Comparison of ENCODE assay signal across 9 mouse cellular contexts in the genomic region with DNA sequence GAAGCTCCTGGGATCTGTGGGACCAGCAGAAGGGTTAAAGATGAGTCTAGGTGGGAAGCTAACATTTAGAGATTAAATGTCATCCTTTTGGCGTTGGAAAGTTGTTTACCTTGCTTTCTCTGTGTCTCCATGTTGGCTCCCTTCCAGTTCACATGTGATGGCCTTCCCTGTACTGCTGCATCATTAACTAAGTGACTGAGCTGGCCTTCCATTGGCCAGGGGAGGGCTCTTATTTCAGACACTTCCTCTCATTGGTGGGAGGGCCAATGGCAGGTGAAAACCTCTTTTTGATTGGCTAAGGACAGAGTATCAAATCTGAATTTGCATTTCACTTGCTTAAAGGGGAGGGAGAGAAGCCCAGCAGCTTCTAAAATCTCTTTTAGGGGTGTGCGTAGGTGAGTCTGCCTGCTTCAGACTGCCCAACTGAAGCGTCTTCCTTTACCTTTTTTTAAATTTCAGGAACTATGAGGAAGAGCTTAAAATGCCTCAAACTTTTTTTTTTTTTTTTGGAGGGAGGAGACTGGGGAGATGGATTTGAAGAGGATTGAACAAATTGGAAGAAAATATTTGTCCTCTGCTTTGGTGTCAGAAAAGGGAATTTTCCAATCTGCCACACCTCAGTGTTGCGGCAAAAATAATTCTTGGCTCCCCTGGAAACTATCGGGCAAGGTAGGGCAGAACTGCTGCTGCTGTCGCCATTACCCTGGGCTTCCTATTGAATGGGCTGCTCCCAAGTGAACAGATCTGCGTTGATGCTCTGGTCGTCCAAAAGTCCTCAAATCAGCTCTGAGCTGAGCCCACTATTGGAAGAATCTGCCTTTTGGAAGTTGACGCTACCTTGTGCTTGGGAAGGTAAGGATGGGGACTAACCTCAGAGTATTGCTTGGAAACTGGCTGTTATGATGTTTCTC.
A peak's percentile ranks its signal among the peaks of the same experiment; 100 is the strongest.
DNase-seq lines count a peak whose midpoint lies in the region; ATAC-seq and TF ChIP-seq lines count a peak whose summit lies in the region.
"Had no signal": no experiment of that assay in that cellular context is flagged by ENCODE, and none has a peak within 500 bp of the region (broad histone marks: within the 10 kb centered on the region; RNA-seq: fewer than 3 reads in every experiment).

No protein-coding gene starts in this region.

- peak; percentile 77 for ATAC-seq in liver, postnatal 0 days
- ATAC-seq in intestine, embryonic 15.5 days = no peak

- no peak overlapping the region for H3K4me3 ChIP-seq in liver, postnatal 0 days (ENCODE audit: low read depth, low read length)
- H3K4me3 ChIP-seq in intestine, embryonic 15.5 days (replicated peaks) = no peak overlapping the region
- H3K4me3 ChIP-seq: limb, embryonic 12.5 days had no signal

- peaks cover 6% of the 10 kb centered on the region for H3K4me1 ChIP-seq in liver, postnatal 0 days (ENCODE audit: insufficient read depth)
- H3K4me1 ChIP-seq in intestine, embryonic 15.5 days (replicated peaks) = no peaks in the 10 kb centered on the region
- H3K4me1 ChIP-seq: limb, embryonic 12.5 days had no signal

- no peaks in the 10 kb centered on the region for H3K9me3 ChIP-seq in liver, postnatal 0 days (ENCODE audit: low read length)
- H3K9me3 ChIP-seq in intestine, embryonic 15.5 days = no peaks in the 10 kb centered on the region
- H3K9me3 ChIP-seq: limb, embryonic 12.5 days had no signal

- peak; percentile 31 for DNase-seq in ovary, adult 18-20 months (ENCODE audit: low spot score)
- no peak for DNase-seq in ovary, postnatal 10 days (ENCODE audit: low spot score)
- DNase-seq in cerebellum, adult 18-20 months = peak; percentile 90 to 93
- peak; percentile 94 to 95 for DNase-seq in heart, adult 9 months (ENCODE audit: low spot score in 2 of 2)
- peak; percentile 96 for DNase-seq in layer of hippocampus, adult 11-12 months (ENCODE audit: low spot score)
- DNase-seq in liver, postnatal 0 days = peak; percentile 37
- peak; percentile 97 to 98 for DNase-seq in right cerebral cortex, adult 2 months (ENCODE audit: low spot score in 2 of 2)

- H3K27ac ChIP-seq in liver, postnatal 0 days (ENCODE audit: low read depth) = no peak overlapping the region
- no peak overlapping the region for H3K27ac ChIP-seq in intestine, embryonic 15.5 days
- H3K27ac ChIP-seq: limb, embryonic 12.5 days had no signal

- H3K9ac ChIP-seq in liver, postnatal 0 days (replicated peaks) = no peak overlapping the region
- no peak overlapping the region for H3K9ac ChIP-seq in intestine, embryonic 15.5 days
- H3K9ac ChIP-seq: limb, embryonic 12.5 days had no signal

- WGBS in liver, postnatal 0 days (ENCODE audit: insufficient replicate concordance) = 77% methylated on average over 9 of the region's 9 CpGs
- WGBS in intestine, embryonic 15.5 days = 83% methylated on average over 9 of the region's 9 CpGs

- no peaks in the 10 kb centered on the region for H3K36me3 ChIP-seq in liver, postnatal 0 days (replicated peaks; ENCODE audit: insufficient read depth, low read length)
- H3K36me3 ChIP-seq in intestine, embryonic 15.5 days = no peaks in the 10 kb centered on the region
- H3K36me3 ChIP-seq: limb, embryonic 12.5 days had no signal

- no peak for TF ChIP-seq CTCF in liver, postnatal 0 days (IDR thresholded peaks at IDR 0.05; ENCODE audit: low read depth)

- no peaks in the 10 kb centered on the region for H3K27me3 ChIP-seq in liver, postnatal 0 days (ENCODE audit: insufficient read depth, low read length)
- no peaks in the 10 kb centered on the region for H3K27me3 ChIP-seq in intestine, embryonic 15.5 days (replicated peaks)
- H3K27me3 ChIP-seq: limb, embryonic 12.5 days had no signal

- H3K4me2 ChIP-seq in liver, postnatal 0 days (ENCODE audit: low read depth, low read length) = no peak overlapping the region
- no peak overlapping the region for H3K4me2 ChIP-seq in intestine, embryonic 15.5 days (replicated peaks)
- H3K4me2 ChIP-seq: limb, embryonic 12.5 days had no signal

- no peak for TF ChIP-seq EP300 in liver, postnatal 0 days (IDR thresholded peaks at IDR 0.05; ENCODE audit: low read depth)
